Comparison of ENCODE assay signal across 26 mouse cellular contexts in the genomic region with DNA sequence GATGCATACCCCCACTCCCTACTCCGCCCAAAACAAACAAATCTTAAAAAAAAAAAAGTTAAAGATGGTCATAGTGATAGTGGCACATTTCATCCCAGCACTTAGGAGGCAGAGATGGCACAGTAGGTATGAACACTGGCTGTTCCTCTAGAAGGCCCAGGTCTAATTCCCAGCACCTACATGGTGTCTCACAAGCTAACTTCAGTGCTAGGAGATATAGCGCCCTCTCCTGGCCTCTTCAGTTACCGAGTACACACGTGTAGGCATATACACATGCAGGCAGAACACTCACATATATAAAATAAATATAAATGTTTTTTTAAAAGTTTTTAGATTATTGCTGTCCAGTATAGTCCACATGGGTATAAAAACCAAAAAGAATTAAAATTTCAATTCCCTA. TPM values are rescaled to one million over a fixed set of nuclear protein-coding genes. Genes with fewer than 3 reads are reported as not detected.
A peak's percentile ranks its signal among the peaks of the same experiment; 100 is the strongest.
DNase-seq lines count a peak whose midpoint lies in the region; ATAC-seq and TF ChIP-seq lines count a peak whose summit lies in the region.
"Had no signal": no experiment of that assay in that cellular context is flagged by ENCODE, and none has a peak within 500 bp of the region (broad histone marks: within the 10 kb centered on the region; RNA-seq: fewer than 3 reads in every experiment).

No protein-coding gene starts in this region.

- H3K4me3 ChIP-seq in forebrain, postnatal 0 days (ENCODE audit: low read depth, low read length), result no peak overlapping the region
- no peak overlapping the region for H3K4me3 ChIP-seq in forebrain, embryonic 16.5 days (replicated peaks; ENCODE audit: low read length)
- H3K4me3 ChIP-seq in liver, postnatal 0 days (ENCODE audit: low read depth, low read length), result no peak overlapping the region
- no peak overlapping the region for H3K4me3 ChIP-seq in E14TG2a.4 (replicated peaks; ENCODE audit: low read length)
- no peak overlapping the region for H3K4me3 ChIP-seq in embryonic facial prominence, embryonic 10.5 days
- H3K4me3 ChIP-seq: forebrain, embryonic 13.5 days; heart, embryonic 13.5 days; hindbrain, embryonic 15.5 days; neural tube, embryonic 13.5 days had no signal

- no peaks in the 10 kb centered on the region for H3K27me3 ChIP-seq in forebrain, postnatal 0 days (ENCODE audit: insufficient read depth, low read length)
- no peaks in the 10 kb centered on the region for H3K27me3 ChIP-seq in forebrain, embryonic 16.5 days (replicated peaks; ENCODE audit: control insufficient read depth, insufficient read depth, low read length)
- H3K27me3 ChIP-seq in liver, postnatal 0 days (ENCODE audit: insufficient read depth, low read length), result no peaks in the 10 kb centered on the region
- no peaks in the 10 kb centered on the region for H3K27me3 ChIP-seq in E14TG2a.4 (ENCODE audit: insufficient read depth, low read length)
- H3K27me3 ChIP-seq in embryonic facial prominence, embryonic 10.5 days (replicated peaks; ENCODE audit: low read depth, poor library complexity, severe bottlenecking), result no peaks in the 10 kb centered on the region
- H3K27me3 ChIP-seq: forebrain, embryonic 13.5 days; heart, embryonic 13.5 days; hindbrain, embryonic 15.5 days; neural tube, embryonic 13.5 days had no signal

- ATAC-seq in forebrain, postnatal 0 days, result no peak
- ATAC-seq in forebrain, embryonic 16.5 days, result no peak
- ATAC-seq in liver, postnatal 0 days, result no peak
- ATAC-seq: activated CD4-positive, CD25-positive, alpha-beta regulatory T cell, adult 4 months; forebrain, embryonic 13.5 days had no signal

- H3K4me2 ChIP-seq in forebrain, postnatal 0 days (ENCODE audit: low read depth), result no peak overlapping the region
- no peak overlapping the region for H3K4me2 ChIP-seq in forebrain, embryonic 16.5 days (ENCODE audit: low read length)
- H3K4me2 ChIP-seq in liver, postnatal 0 days (ENCODE audit: low read depth, low read length), result no peak overlapping the region
- H3K4me2 ChIP-seq: forebrain, embryonic 13.5 days; heart, embryonic 13.5 days; hindbrain, embryonic 15.5 days; midbrain, embryonic 11.5 days; neural tube, embryonic 13.5 days had no signal

- no peaks in the 10 kb centered on the region for H3K4me1 ChIP-seq in forebrain, postnatal 0 days (ENCODE audit: insufficient read depth)
- H3K4me1 ChIP-seq in forebrain, embryonic 16.5 days (replicated peaks; ENCODE audit: control insufficient read depth, insufficient read depth, low read length), result no peaks in the 10 kb centered on the region
- H3K4me1 ChIP-seq in liver, postnatal 0 days (ENCODE audit: insufficient read depth), result 0 out of 2 replicates have a peak, but pooled peaks cover 6% of the 10 kb centered on the region
- H3K4me1 ChIP-seq in E14TG2a.4 (replicated peaks; ENCODE audit: low read depth, low read length), result no peaks in the 10 kb centered on the region
- H3K4me1 ChIP-seq in embryonic facial prominence, embryonic 10.5 days, result no peaks in the 10 kb centered on the region
- H3K4me1 ChIP-seq: forebrain, embryonic 13.5 days; hindbrain, embryonic 15.5 days; neural tube, embryonic 13.5 days had no signal

- 0 out of 2 replicates have a peak, but pooled peaks have one; percentile 7 for TF ChIP-seq CTCF in forebrain, postnatal 0 days (IDR thresholded peaks at IDR 0.05; ENCODE audit: low read depth)
- TF ChIP-seq CTCF in liver, postnatal 0 days (IDR thresholded peaks at IDR 0.05; ENCODE audit: low read depth), result 0 out of 2 replicates have a peak, but pooled peaks have one; percentile 18
- TF ChIP-seq CTCF in E14TG2a.4 (conservative IDR thresholded peaks at IDR 0.05; ENCODE audit: low read length), result peak; percentile 44

- 98% methylated on average over 4 of the region's 4 CpGs for WGBS in forebrain, postnatal 0 days
- 97% methylated on average over 4 of the region's 4 CpGs for WGBS in forebrain, embryonic 16.5 days
- 93% methylated on average over 4 of the region's 4 CpGs for WGBS in liver, postnatal 0 days (ENCODE audit: insufficient replicate concordance)
- 94% methylated on average over 4 of the region's 4 CpGs for whole genome bisulfite sequencing in embryonic facial prominence, embryonic 10.5 days

- H3K9ac ChIP-seq in forebrain, postnatal 0 days, result no peak overlapping the region
- H3K9ac ChIP-seq in forebrain, embryonic 16.5 days (replicated peaks; ENCODE audit: low read depth, low read length), result no peak overlapping the region
- H3K9ac ChIP-seq in liver, postnatal 0 days (replicated peaks), result no peak overlapping the region
- H3K9ac ChIP-seq: forebrain, embryonic 13.5 days; heart, embryonic 13.5 days; hindbrain, embryonic 15.5 days; neural tube, embryonic 13.5 days had no signal

- H3K36me3 ChIP-seq in forebrain, postnatal 0 days (ENCODE audit: insufficient read depth), result peaks cover 12% of the 10 kb centered on the region
- peaks cover 10% of the 10 kb centered on the region; the same call in 1 of the 2 replicates for H3K36me3 ChIP-seq in forebrain, embryonic 16.5 days (ENCODE audit: control insufficient read depth, insufficient read depth)
- H3K36me3 ChIP-seq in liver, postnatal 0 days (replicated peaks; ENCODE audit: insufficient read depth, low read length), result peaks cover 23% of the 10 kb centered on the region
- H3K36me3 ChIP-seq in E14TG2a.4 (ENCODE audit: insufficient read depth, low read length), result peaks cover 86% of the 10 kb centered on the region
- peaks cover 69% of the 10 kb centered on the region for H3K36me3 ChIP-seq in embryonic facial prominence, embryonic 10.5 days (replicated peaks)

- TF ChIP-seq EP300 in liver, postnatal 0 days (IDR thresholded peaks at IDR 0.05; ENCODE audit: low read depth), result no peak

- no peak overlapping the region for H3K27ac ChIP-seq in forebrain, postnatal 0 days (ENCODE audit: low read depth, low read length)
- no peak overlapping the region for H3K27ac ChIP-seq in forebrain, embryonic 16.5 days (ENCODE audit: low read length)
- no peak overlapping the region for H3K27ac ChIP-seq in liver, postnatal 0 days (ENCODE audit: low read depth)
- no peak overlapping the region for H3K27ac ChIP-seq in embryonic facial prominence, embryonic 10.5 days (replicated peaks)
- H3K27ac ChIP-seq: forebrain, embryonic 13.5 days; hindbrain, embryonic 15.5 days; kidney, postnatal 0 days; neural tube, embryonic 13.5 days had no signal

- H3K9me3 ChIP-seq in forebrain, postnatal 0 days (ENCODE audit: low read length), result no peaks in the 10 kb centered on the region
- no peaks in the 10 kb centered on the region for H3K9me3 ChIP-seq in forebrain, embryonic 16.5 days (ENCODE audit: control insufficient read depth, low read length)
- no peaks in the 10 kb centered on the region for H3K9me3 ChIP-seq in liver, postnatal 0 days (ENCODE audit: low read length)
- no peaks in the 10 kb centered on the region for H3K9me3 ChIP-seq in E14TG2a.4 (ENCODE audit: low read length)
- H3K9me3 ChIP-seq in embryonic facial prominence, embryonic 10.5 days, result no peaks in the 10 kb centered on the region
- H3K9me3 ChIP-seq: forebrain, embryonic 13.5 days; heart, embryonic 13.5 days; hindbrain, embryonic 15.5 days; neural tube, embryonic 13.5 days had no signal

- DNase-seq in forebrain, postnatal 0 days, result no peak
- no peak for DNase-seq in liver, postnatal 0 days
- DNase-seq in liver (no peak), R1 (ENCODE audit: low read depth, low spot score) (peak; percentile 59)
- no peak for DNase-seq in urinary bladder, postnatal 10 days (ENCODE audit: low spot score)
- DNase-seq in embryonic facial prominence, embryonic 10.5 days (ENCODE audit: low spot score), result no peak
- DNase-seq: adrenal gland, adult 2 months; adrenal gland, postnatal 36 days; cerebellum, adult 18-20 months; cerebellum, postnatal 14 days; gastrocnemius, postnatal 25 days; heart, adult 18-20 months; heart, postnatal 10 days; kidney, adult 8-10 months; kidney, postnatal 4 days; lung, adult 18-20 months; lung, postnatal 36 days had no signal

RNA-seq across cellular contexts. Expression of gene Tti1, which starts 22.6 kb away (rescaled TPM):
- 17.3 and 19.9 TPM in 2 replicates for total RNA-seq in forebrain, postnatal 0 days (2014; rRNA removed)
- 6.6 and 8.1 TPM in 2 replicates for polyA plus RNA-seq in forebrain, postnatal 0 days (2015; fragmentation: Nextera tagmentation; extraction: Ambion mirVana)
- 21.1 and 22.1 TPM in 2 replicates for polyA plus RNA-seq in forebrain, embryonic 16.5 days (2015; fragmentation: Nextera tagmentation; extraction: Ambion mirVana)
- 4.7 and 5.4 TPM in 2 replicates for polyA plus RNA-seq in liver, postnatal 0 days (2015; fragmentation: Nextera tagmentation; extraction: Ambion mirVana)
- polyA plus RNA-seq in embryonic facial prominence, embryonic 10.5 days (2016; fragmentation: Nextera tagmentation; extraction: Ambion mirVana), result 37.8 and 39.2 TPM in 2 replicates

RNA-seq across cellular contexts. Expression of gene Rprd1b, which starts 22.7 kb away (rescaled TPM):
- 39.8 and 61.3 TPM in 2 replicates for total RNA-seq in forebrain, postnatal 0 days (2014; rRNA removed)
- polyA plus RNA-seq in forebrain, postnatal 0 days (2015; fragmentation: Nextera tagmentation; extraction: Ambion mirVana), result 12.9 and 18.8 TPM in 2 replicates
- 36.6 and 44.6 TPM in 2 replicates for polyA plus RNA-seq in forebrain, embryonic 16.5 days (2015; fragmentation: Nextera tagmentation; extraction: Ambion mirVana)
- polyA plus RNA-seq in liver, postnatal 0 days (2015; fragmentation: Nextera tagmentation; extraction: Ambion mirVana), result 15.6 and 17.4 TPM in 2 replicates
- 54.0 and 57.9 TPM in 2 replicates for polyA plus RNA-seq in embryonic facial prominence, embryonic 10.5 days (2016; fragmentation: Nextera tagmentation; extraction: Ambion mirVana)
